Mouse (Mus musculus) lung, postnatal 25 days (tissue): ENCODE measurements around the gene Dlgap4.
"Not testable (repeated sequence)": the region's sequence is repeated elsewhere in the genome, so short reads cannot be mapped to it uniquely, and the experiment has no call there.

Experiments used
- DNase-seq: peaks from one replicate; pipeline ENCODE4 v3.0.0; 2022; ENCODE audit warnings: low spot score

The Dlgap4 gene

GRCm38 (mm10) chr2:156776907-156777306 is 163.4 kb downstream of the Dlgap4 start:
- DNase-seq: no peak

DNA sequence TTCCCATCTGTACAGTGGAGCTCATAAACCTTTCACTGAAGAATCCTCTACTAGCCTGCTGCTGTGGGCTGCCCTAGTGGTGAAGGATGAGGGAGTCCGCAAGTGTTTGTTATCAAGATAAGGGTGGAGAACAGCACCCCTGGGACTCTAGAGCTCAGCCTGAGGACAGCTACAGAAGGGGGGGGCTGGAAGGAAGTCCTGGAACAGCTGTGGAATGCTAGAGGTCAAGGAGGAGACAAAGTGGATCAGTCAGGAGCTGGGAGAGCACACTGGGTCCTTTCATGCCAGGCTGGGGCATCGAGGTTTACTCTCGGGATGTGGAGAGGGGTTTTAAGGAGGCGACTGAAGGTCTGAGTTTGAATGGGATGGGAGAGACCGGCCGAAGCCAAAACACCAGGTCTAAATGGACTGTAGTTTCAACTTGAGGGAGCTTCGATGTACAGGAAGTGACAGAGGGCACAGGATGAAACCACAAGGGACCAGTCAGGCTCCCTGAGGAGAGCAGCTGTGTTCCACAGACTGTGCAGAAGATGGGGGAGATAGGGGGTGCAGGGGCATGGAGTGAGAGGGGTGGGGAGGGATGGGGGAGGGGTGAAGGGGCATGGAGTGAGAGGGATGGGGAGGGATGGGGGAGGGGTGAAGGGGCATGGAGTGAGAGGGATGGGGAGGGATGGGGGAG is 164.0 kb downstream of the Dlgap4 start:
- no peak for DNase-seq

DNA sequence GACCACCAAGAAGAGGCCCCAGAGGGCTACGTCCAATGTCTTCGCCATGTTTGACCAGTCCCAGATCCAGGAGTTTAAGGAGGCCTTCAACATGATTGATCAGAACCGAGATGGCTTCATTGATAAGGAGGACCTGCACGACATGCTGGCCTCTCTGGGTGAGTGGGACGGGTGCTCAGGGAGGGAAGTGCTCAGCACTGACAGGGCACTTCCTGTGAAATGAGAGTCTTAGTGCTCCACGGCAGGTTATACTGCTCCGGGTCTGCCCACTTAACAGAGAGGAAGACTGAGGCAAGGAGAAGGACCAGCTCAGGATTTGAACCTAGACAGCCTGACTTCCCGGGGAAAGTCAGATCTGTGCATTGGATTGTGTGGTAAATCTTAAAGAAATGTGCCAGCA is 165.1 kb downstream of the Dlgap4 start:
- DNase-seq: no peak

DNA sequence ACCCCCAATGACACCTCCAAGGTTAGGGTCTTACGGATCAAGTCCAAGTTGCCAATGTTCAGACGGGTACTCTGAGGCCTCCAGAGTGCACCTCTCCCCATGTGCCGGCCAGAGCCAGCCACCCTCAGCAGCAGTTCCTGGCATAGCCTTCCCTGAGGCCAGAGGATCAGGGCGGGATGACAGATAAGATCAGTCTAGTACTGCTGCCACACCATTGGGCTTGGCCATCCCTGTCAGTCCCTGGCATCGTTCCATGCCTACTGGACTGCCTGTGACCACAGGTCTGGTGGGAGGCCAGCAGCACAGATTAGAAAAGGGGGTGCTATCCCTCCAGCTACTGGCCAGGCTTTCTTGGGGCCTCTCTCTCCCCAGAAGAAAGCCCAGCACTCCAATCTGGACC is 165.5 kb downstream of the Dlgap4 start:
- DNase-seq: no peak

DNA sequence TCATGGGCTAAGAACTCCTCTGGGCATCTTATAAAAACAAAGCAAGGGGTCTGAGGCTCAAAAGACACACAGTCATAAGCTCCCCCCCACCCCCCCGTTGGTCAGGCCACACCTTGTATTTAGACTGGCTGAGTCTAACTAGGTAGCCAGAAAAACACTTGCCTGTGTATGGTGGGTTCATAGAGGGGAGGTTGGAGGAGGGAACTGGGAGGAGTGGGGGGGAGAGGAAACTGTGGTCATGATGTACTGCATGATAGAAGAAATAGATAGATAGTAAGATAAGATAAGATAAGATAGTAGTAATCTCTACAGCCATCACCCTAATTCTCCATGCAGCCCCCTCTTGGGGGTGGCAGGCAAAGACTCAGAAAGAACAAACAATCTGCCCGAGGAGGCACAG is 166.0 kb downstream of the Dlgap4 start:
- no peak for DNase-seq

GRCm38 (mm10) chr2:156780129-156780528 is 166.6 kb downstream of the Dlgap4 start:
- no peak for DNase-seq

GRCm38 (mm10) chr2:156780752-156781151 is 167.2 kb downstream of the Dlgap4 start:
- DNase-seq: no peak

GRCm38 (mm10) chr2:156781281-156781680 is 167.8 kb downstream of the Dlgap4 start:
- no peak for DNase-seq

- DNase-seq: no peak
Measured at GRCm38 (mm10) chr2:156781836-156782480, 168.5 kb downstream of the Dlgap4 start.

- DNase-seq: no peak
Measured at GRCm38 (mm10) chr2:156782481-156783348, 169.2 kb downstream of the Dlgap4 start.

DNA sequence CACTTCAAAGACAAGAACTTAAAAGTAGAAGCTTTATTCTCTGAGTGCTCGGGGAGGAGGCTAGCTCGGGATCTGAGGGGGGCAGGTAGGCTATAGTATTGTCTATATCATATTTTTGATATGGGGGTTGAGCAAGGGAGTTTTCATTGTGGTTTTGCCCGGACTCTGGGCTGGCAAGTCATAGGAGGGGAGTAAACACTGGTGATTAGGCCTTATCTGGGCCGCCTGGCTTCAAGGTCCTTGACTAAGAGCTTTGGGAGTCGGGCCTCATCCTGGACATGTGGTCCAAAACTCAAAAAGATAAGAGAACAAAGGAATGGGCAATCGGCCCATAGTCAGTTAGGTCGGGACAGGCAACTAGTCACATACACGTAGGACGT is 169.8 kb downstream of the Dlgap4 start:
- DNase-seq: no peak

DNA sequence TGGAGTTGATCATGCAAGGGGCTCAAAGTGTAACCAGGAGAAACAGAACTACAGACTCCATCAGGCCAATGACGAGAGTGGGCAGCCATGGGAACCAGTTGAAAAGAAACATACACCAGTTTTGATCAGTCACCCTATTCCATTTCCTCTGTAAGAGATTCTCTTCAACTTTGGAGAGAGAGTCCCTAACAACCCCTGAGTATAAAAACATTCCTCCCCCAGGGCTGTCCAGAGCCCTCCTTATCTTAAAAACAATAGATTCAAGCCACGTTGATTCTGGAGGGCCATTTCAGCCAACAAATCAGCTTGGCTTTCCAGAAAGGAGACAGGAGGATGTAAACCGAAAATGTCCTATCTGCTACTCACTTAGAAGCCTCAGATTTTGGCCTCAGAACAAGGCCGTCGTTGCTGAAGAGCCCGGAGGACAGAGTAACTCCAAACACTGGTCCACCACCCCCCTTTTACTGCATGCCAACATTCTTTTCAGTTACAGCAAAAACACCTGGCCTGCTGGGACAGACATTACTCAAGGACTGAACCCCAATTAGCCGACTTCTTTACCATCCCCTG is 170.6 kb downstream of the Dlgap4 start:
- DNase-seq: no peak

GRCm38 (mm10) chr2:156784891-156785290 is 171.4 kb downstream of the Dlgap4 start:
- DNase-seq: no peak

DNA sequence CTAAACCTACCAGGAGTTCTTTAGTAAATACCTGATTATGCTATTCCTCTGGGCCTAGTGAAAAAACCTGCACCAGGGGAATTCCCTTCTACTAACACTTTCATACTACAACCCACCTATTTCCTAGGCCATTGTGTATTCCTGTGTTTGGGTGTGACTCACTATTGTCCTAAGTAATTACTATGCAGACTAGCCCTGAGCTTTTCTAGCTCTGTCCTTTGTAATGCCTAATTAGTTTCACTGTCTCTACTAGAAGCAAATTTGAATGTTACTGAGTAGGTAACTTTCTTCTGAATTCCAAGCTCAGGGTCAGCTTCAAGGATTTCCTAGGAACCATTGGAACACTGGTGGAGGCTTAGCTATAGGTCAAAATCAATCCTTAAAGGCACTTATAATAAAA is 172.9 kb downstream of the Dlgap4 start:
- DNase-seq: not testable (repeated sequence)

- no peak for DNase-seq
Measured at GRCm38 (mm10) chr2:156787090-156787775, 173.7 kb downstream of the Dlgap4 start.

DNA sequence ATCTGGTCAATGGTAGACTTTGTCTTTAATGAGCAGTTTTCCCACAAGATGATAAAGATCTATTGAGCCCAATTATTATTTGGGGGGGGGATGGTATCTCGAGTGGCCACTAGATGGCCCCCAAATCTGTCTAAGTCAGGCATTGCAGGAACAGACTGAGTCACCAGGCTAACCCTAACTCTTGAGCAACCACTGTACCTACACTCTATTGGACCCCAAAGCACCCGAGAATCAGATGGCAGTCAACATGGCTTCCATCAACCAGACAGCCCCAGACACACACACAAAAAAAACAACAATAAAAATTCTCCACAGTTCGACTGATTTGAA is 174.2 kb downstream of the Dlgap4 start:
- DNase-seq: no peak

GRCm38 (mm10) chr2:156788836-156789235 is 175.3 kb downstream of the Dlgap4 start:
- DNase-seq: no peak

- DNase-seq: no peak
Measured at GRCm38 (mm10) chr2:156798516-156798915, 185.0 kb downstream of the Dlgap4 start.

DNA sequence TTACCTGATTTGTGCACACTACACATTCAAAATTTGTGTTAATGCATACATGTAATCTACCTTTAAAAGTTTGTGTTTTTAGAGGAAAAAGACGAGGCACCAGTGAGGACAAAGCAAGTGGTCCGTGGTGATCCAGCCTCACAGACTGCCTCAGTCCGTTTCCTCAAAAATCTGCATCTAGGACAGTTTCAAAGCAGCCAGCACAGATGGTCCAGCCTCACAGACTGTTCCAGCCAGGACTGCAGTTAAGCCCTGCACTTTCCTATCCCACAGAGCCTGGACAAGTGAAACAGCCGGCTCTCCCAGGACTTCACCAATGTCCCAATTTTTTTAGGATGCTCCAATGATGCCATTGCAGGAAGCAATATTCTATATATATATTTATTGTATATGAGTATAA is 187.5 kb downstream of the Dlgap4 start:
- DNase-seq: no peak

DNA sequence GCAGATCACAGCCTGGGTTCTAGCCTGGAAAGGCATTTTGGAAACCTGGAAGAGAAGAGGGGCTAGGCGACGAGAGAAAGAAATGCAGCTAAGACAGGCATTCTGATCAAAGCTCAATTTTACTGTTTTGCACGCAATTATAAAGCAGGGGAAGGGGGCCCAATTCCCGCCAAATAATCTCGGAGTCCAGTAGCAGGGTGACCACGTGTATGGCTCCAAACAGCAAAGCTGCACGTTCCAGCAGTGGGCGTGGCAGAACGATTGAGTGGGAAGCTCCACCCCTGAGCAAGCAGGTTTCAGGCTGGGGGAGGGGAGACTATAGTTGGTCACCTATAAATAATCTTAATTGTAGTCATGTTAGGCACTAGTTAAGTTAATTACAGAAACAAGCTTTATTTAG is 188.6 kb downstream of the Dlgap4 start:
- not testable (repeated sequence) for DNase-seq

DNA sequence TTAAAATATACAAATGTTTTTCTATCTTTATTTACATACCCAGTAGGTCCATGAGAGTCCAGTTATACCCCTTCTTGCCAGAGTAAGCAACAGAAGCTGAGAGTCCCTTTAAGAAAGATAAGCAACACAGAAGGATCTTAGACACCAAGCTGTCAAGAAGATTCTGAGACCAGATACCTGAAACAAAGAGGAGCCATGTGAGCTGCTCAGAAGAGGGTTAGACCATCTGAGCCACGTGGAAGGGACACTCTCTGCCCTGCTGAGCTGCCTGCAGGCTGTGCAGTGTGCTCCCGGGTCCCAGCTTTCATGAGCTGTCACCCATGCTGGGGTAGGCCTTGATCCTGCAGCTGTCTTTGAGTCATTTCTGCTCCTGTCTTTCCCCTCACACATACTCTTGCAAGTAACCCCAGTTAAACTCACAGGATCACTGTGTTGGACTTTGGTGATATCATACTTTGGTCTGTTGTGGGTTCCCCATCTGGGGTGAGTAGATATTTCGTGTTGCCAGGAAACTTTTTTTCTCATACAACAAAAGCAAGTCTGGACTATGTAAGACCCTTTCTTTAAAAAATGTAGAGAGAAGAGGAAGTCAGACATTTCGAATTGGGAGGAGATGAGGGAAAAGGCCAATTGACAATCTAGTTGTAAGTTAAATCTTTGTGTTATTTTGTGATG is 190.3 kb downstream of the Dlgap4 start:
- no peak for DNase-seq

- DNase-seq: no peak
Measured at GRCm38 (mm10) chr2:156804589-156804988, 191.1 kb downstream of the Dlgap4 start.
